Mouse (Mus musculus): ENCODE data around the gene Gcsh. TPM values are rescaled to one million over a fixed set of nuclear protein-coding genes. Genes with fewer than 3 reads are reported as not detected.

Gene Gcsh
- polyA plus RNA-seq, 1 experiment, result 4.0 TPM

DNA sequence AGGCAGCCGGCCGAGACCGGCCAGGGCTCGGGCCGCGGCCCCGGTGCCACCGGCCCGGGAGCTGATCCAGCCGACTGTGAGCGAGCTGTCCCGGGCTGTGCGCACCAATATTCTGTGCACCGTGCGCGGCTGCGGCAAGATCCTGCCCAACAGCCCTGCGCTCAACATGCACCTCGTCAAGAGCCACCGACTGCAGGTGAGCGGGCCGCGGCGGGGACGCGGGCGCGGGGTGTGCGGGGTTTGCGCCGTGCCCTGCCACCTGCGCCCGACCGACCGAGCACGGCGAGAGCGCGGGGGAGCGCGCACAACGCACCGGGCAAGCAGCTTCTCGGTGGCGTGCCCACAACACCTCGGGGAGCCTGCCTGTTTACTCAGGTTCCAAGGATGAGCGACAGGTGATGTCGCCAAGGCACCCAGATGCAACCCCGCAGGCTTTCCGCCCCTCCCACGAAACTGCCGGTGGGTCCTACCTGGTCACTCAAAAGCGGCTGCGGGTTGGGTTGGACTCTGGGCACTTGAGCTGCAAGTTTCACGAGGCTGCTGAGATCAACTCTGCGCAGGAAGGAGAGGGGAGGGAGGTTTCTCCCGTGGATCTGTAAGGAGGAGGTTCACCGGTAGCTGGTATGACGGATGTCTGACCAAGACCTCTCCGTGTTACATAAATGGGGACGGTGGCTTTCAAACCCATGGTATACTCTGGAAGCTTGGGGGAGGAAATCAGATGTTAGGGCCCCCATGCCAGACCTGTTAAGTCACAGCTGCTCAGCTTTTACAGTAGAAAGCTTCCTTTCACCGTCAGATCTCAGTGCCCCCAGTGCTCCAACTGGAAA lies 49.6 kb downstream of the Gcsh start:
- 1% methylated on average over 61 of the region's 62 CpGs for WGBS
- Histone ChIP-seq H3K36me3 (ENCODE audit: control insufficient read depth, insufficient read depth, low read length) (no peaks in the 10 kb centered on the region), H3K4me3 (ENCODE audit: extremely low read depth, insufficient read depth, insufficient read length) (peak overlapping the region; percentile 99), H3K27ac (ENCODE audit: insufficient read depth, low read length) (peak overlapping the region; percentile 39; the same call in 1 of the 2 replicates), H3K27me3 (ENCODE audit: control insufficient read depth, insufficient read depth, low read length) (no peaks in the 10 kb centered on the region), H3K4me1 (ENCODE audit: control insufficient read depth, insufficient read depth, insufficient read length) (peaks cover 20% of the 10 kb centered on the region)
- peak in 1 of 2 experiments; percentile 10 for DNase-seq (ENCODE audit: low read depth in 1 of 2, low spot score in 2 of 2)
- no peak for TF ChIP-seq POLR2A (IDR thresholded peaks at IDR 0.05; ENCODE audit: low read depth, low read length)
- TF ChIP-seq CTCF (IDR thresholded peaks at IDR 0.05; ENCODE audit: extremely low read depth, insufficient read depth, insufficient read length, insufficient replicate concordance), result no peak

DNA sequence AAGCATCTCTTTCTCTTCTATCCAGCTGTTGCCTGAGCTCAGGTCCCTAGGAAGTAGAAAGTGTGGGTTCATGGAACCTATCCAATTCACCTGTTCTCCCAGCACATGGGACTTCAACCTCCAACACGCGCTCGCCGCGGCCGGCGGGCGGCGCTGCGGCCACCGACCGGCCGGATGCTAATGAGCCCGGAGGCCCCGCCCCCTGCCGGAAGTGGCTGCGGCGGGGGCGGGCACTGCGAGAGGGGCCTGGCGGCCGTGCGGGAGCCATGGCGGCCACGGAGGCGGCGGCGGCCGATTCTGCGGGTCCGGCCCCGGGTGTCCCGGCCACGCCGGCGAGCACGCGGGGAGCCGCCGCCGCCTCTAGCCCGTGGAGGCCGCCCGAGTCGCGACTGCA lies 50.2 kb downstream of the Gcsh start, which contains the start of gene Atmin:
Atmin (plus strand) TSS at position 233 of the 394 bp plus-strand sequence.
- peak within 1 kb of the TSS; percentile 39; the same call in 1 of the 2 replicates for H3K27ac ChIP-seq (ENCODE audit: insufficient read depth, low read length)
- TF ChIP-seq POLR2A (IDR thresholded peaks at IDR 0.05; ENCODE audit: low read depth, low read length), result 0 out of 2 replicates have a peak, but pooled peaks have one; percentile 10
- peak; percentile 70; the same call in 1 of the 2 replicates for TF ChIP-seq CTCF (IDR thresholded peaks at IDR 0.05; ENCODE audit: extremely low read depth, insufficient read depth, insufficient read length, insufficient replicate concordance)

DNA sequence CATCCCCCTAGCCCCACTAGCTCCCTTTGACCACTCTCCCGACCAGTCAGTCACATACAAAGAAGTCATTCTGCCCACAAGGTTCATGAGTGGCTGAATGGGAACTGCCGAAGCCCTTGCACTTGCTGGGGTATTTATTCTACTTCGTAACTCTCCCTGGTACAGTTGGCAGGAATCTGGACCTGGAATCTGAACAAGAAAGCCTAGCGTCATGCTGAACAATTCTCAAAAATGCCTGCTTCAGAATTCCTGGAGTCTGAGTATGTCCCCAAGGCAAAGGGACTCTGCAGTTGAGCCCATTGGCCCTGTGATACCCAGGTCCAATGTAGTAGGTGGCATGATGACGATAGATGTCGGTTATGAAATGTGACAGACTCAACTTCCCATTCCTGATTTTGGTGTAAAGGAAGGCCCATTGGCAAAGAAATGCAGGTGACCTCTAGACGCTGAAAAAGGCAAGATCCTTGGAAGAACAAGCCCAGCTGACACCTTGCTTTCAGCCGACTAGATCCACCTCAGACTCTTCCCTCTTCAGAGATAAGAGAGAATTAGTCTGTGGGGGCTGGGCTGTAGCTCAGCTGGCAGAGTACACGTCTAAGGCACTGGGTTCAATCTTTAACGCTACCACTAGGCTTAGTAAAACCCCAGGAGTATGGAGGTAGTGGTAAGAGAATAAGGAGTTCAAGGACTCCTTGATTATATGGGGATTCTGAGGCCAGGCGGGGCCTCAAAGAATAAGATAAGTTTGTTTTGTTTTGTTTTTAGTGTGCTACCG lies 50.9 kb downstream of the Gcsh start:
- Histone ChIP-seq H3K4me1 (ENCODE audit: control insufficient read depth, insufficient read depth, insufficient read length) (peaks cover 16% of the 10 kb centered on the region), H3K27ac (ENCODE audit: insufficient read depth, low read length) (no peak overlapping the region), H3K27me3 (ENCODE audit: control insufficient read depth, insufficient read depth, low read length) (no peaks in the 10 kb centered on the region), H3K4me3 (ENCODE audit: extremely low read depth, insufficient read depth, insufficient read length) (no peak overlapping the region), H3K36me3 (ENCODE audit: control insufficient read depth, insufficient read depth, low read length) (no peaks in the 10 kb centered on the region)
- WGBS, result 77% methylated on average over 12 of the region's 12 CpGs
- TF ChIP-seq POLR2A (IDR thresholded peaks at IDR 0.05; ENCODE audit: low read depth, low read length) (no peak), CTCF (IDR thresholded peaks at IDR 0.05; ENCODE audit: extremely low read depth, insufficient read depth, insufficient read length, insufficient replicate concordance) (no peak)
- DNase-seq (ENCODE audit: low read depth in 1 of 2, low spot score in 2 of 2), result no peak

More for the DNA sequence above, 50.2 kb downstream of the Gcsh start, which contains the start of gene Atmin:
- no peaks in the 10 kb centered on the region for H3K27me3 ChIP-seq (ENCODE audit: control insufficient read depth, insufficient read depth, low read length)
- H3K4me1 ChIP-seq (ENCODE audit: control insufficient read depth, insufficient read depth, insufficient read length), result peaks cover 20% of the 10 kb centered on the region
- no peaks in the 10 kb centered on the region for H3K36me3 ChIP-seq (ENCODE audit: control insufficient read depth, insufficient read depth, low read length)
- WGBS, result 1% methylated on average over 46 of the region's 46 CpGs
- peak within 1 kb of the TSS; percentile 99 for H3K4me3 ChIP-seq (ENCODE audit: extremely low read depth, insufficient read depth, insufficient read length)
- peak; percentile 64 to 82 for DNase-seq (ENCODE audit: low read depth in 1 of 2, low spot score in 2 of 2)

DNA sequence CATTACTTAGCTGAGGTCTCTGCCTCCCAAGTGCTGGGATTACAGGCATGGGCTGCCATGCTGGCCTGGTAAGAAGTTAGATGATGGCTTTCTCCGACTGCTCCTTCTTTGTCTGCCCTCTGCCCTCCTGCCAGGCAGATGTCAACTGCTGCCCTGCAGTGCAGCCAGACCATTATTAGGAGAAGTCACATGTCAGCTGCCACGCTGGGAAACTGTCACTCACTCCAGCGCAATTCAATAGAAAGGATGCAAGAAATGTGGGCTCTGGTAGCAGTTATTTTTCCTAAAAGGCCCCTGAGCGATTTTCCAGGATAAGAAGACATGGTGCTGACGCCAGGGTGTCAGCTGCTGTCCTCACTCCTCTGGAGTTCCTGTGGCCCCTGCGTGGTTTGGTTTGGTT lies 57.8 kb downstream of the Gcsh start:
- H3K36me3 ChIP-seq (ENCODE audit: control insufficient read depth, insufficient read depth, low read length), result no peaks in the 10 kb centered on the region

DNA sequence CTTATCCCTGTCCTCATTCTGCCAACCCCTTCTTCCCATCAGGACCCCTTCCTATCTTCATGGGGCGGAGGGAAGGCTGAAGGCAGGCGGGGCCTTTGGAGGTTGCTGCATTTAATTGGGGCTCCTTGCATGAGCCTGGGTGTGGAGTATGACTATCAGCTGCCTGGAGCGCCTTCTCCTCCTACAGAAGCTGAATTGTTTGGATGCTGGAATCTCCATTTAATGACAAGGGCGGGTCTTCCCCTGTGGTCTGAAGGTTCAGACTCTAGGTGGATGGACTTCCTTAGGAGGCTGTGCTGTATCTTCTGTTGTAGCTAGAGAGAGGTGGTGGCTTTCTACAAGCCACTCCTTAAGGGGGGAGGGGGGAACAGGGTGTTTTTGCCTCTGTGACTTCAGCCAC lies 58.4 kb downstream of the Gcsh start:
- Histone ChIP-seq H3K36me3 (ENCODE audit: control insufficient read depth, insufficient read depth, low read length) (no peaks in the 10 kb centered on the region), H3K27me3 (ENCODE audit: control insufficient read depth, insufficient read depth, low read length) (no peaks in the 10 kb centered on the region), H3K4me3 (ENCODE audit: extremely low read depth, insufficient read depth, insufficient read length) (no peak overlapping the region), H3K4me1 (ENCODE audit: control insufficient read depth, insufficient read depth, insufficient read length) (no peaks in the 10 kb centered on the region), H3K27ac (ENCODE audit: insufficient read depth, low read length) (no peak overlapping the region)
- 96% methylated on average over 4 of the region's 4 CpGs for WGBS
- DNase-seq (ENCODE audit: low read depth in 1 of 2, low spot score in 2 of 2), result no peak
- TF ChIP-seq CTCF (IDR thresholded peaks at IDR 0.05; ENCODE audit: extremely low read depth, insufficient read depth, insufficient read length, insufficient replicate concordance), result no peak
- TF ChIP-seq POLR2A (IDR thresholded peaks at IDR 0.05; ENCODE audit: low read depth, low read length), result no peak

More for the DNA sequence above, 57.8 kb downstream of the Gcsh start:
- no peak for TF ChIP-seq CTCF (IDR thresholded peaks at IDR 0.05; ENCODE audit: extremely low read depth, insufficient read depth, insufficient read length, insufficient replicate concordance)
- TF ChIP-seq POLR2A (IDR thresholded peaks at IDR 0.05; ENCODE audit: low read depth, low read length), result no peak
- no peak overlapping the region for H3K4me3 ChIP-seq (ENCODE audit: extremely low read depth, insufficient read depth, insufficient read length)
- H3K4me1 ChIP-seq (ENCODE audit: control insufficient read depth, insufficient read depth, insufficient read length), result no peaks in the 10 kb centered on the region
- 84% methylated on average over 6 of the region's 6 CpGs for WGBS
- H3K27ac ChIP-seq (ENCODE audit: insufficient read depth, low read length), result no peak overlapping the region
- no peak for DNase-seq (ENCODE audit: low read depth in 1 of 2, low spot score in 2 of 2)
- H3K27me3 ChIP-seq (ENCODE audit: control insufficient read depth, insufficient read depth, low read length), result no peaks in the 10 kb centered on the region

Other genes with a start within 250 kb of the Gcsh start
- 3.4 TPM in 2 replicates for gene Cmc2, start 72.1 kb downstream of the Gcsh start, polyA plus RNA-seq (2012; rRNA removed)
- gene Cenpn, start 71.8 kb downstream of the Gcsh start, polyA plus RNA-seq (2012; rRNA removed), result 2.2 and 3.0 TPM in 2 replicates
- gene Atmin, start 50.1 kb downstream of the Gcsh start, polyA plus RNA-seq (2012; rRNA removed), result 10.2 and 13.0 TPM in 2 replicates
- 0.05 and 0.18 TPM in 2 replicates for gene 1700030J22Rik, start 14.6 kb downstream of the Gcsh start, polyA plus RNA-seq (2012; rRNA removed)
- 0.09 and 0.29 TPM in 2 replicates for gene Pkd1l2, start 88.9 kb upstream of the Gcsh start, polyA plus RNA-seq (2012; rRNA removed)
- gene Bco1, start 102.3 kb upstream of the Gcsh start, polyA plus RNA-seq (2012; rRNA removed), result 0.05 and 0.07 TPM in 2 replicates
- gene Gan, start 164.6 kb upstream of the Gcsh start, polyA plus RNA-seq (2012; rRNA removed), result 2.9 and 3.4 TPM in 2 replicates

All from spleen, adult 2 months (tissue).